Mouse (Mus musculus) hindbrain, postnatal 0 days (tissue): Measurements from ENCODE around the gene Slc1a2. TPM values are rescaled to one million over a fixed set of nuclear protein-coding genes. Genes with fewer than 3 reads are reported as not detected.

Experiments
- ATAC-seq: fragments of 200-750 bp; cut with Nextera tagmentation; 2 replicates; pipeline ENCODE4 v1.8.0; 2017; ENCODE audit warnings: mild to moderate bottlenecking, moderate TSS enrichment, moderate library complexity
- DNase-seq: peaks from one replicate; pipeline ENCODE4 v3.0.0-alpha.2; 2015; ENCODE audit warnings: low spot score
- H3K27ac ChIP-seq: fragments of 300-500 bp; sonication (generic); 2 replicates; pipeline ENCODE4 v1.5.1; 2014; ENCODE audit warnings: mild to moderate bottlenecking
- H3K27me3 ChIP-seq: fragments of 300-500 bp; sonication (generic); 2 replicates; pipeline ENCODE4 v1.6.1; 2014; ENCODE audit warnings: low read length, mixed read lengths; ENCODE audit not compliant: insufficient read depth
- H3K36me3 ChIP-seq: fragments of 300-500 bp; sonication (generic); 2 replicates; pipeline ENCODE4 v1.6.1; 2014; ENCODE audit warnings: low read length, mixed read lengths; ENCODE audit not compliant: insufficient read depth
- H3K4me1 ChIP-seq: fragments of 300-500 bp; sonication (generic); 2 replicates; pipeline ENCODE4 v1.6.1; 2014; ENCODE audit warnings: antibody characterized with exemption, low read length, mixed read lengths; ENCODE audit not compliant: insufficient read depth
- H3K4me2 ChIP-seq: fragments of 300-500 bp; sonication (generic); 2 replicates; pipeline ENCODE4 v1.6.1; 2014; ENCODE audit warnings: low read depth, mild to moderate bottlenecking, low read length, moderate library complexity, mixed read lengths
- H3K4me3 ChIP-seq: fragments of 300-500 bp; sonication (generic); 2 replicates; pipeline ENCODE4 v1.5.1; 2014; ENCODE audit warnings: low read length
- H3K9ac ChIP-seq: fragments of 300-500 bp; sonication (generic); replicated peaks from 2 replicates; pipeline ENCODE4 v1.6.1; 2014; ENCODE audit warnings: mild to moderate bottlenecking, low read length, moderate library complexity, mixed read lengths
- H3K9me3 ChIP-seq: fragments of 300-500 bp; sonication (generic); 2 replicates; pipeline ENCODE4 v1.6.1; 2016; ENCODE audit warnings: low read length, mixed read lengths
- CTCF ChIP-seq: IDR thresholded peaks from 2 replicates; pipeline ENCODE4 v1.5.1; 2016; ENCODE audit warnings: antibody characterized with exemption, control low read depth, low read depth
- WGBS: fragments of 180-500 bp; shearing (Covaris S2); extraction: QIAGEN DNeasy Blood & Tissue Kit; methylation state at CpG from one replicate; pipeline ENCODE4 v1.1.7; 2014; 5-methylcytosine and 5-hydroxymethylcytosine counted together
- polyA plus RNA-seq: library from polyadenylated mRNA; unstranded; fragments of >200 nt; fragmentation: Nextera tagmentation; extraction: Ambion mirVana; gene quantifications from 2 replicates; pipeline ENCODE4 v1.2.1, GENCODE M21; 2015
- total RNA-seq: library from RNA; depleted of rRNA; stranded (reverse); fragments of >200 nt; gene quantifications from 2 replicates; pipeline ENCODE4 v1.2.3, GENCODE M21; 2014; rRNA removed

Slc1a2 gene
- total and polyA plus RNA-seq, 2 experiments from 2014 or later, result 21.9 to 130 TPM

GRCm38 (mm10) chr2:102831547-102831946, 173.1 kb downstream of the Slc1a2 start:
- no peaks in the 10 kb centered on the region for H3K36me3 ChIP-seq
- no peak for ATAC-seq
- TF ChIP-seq CTCF, result no peak
- no peak overlapping the region for H3K27ac ChIP-seq
- no peaks in the 10 kb centered on the region for H3K27me3 ChIP-seq
- H3K9ac ChIP-seq, result no peak overlapping the region
- no peak overlapping the region for H3K4me2 ChIP-seq
- H3K4me1 ChIP-seq, result no peaks in the 10 kb centered on the region
- no peak overlapping the region for H3K4me3 ChIP-seq
- no peak for DNase-seq
- no peaks in the 10 kb centered on the region for H3K9me3 ChIP-seq

- 52% methylated on average over 7 of the region's 7 CpGs for WGBS
- ATAC-seq (no peak; the same call in 1 of the 2 replicates), DNase-seq (no peak)
- H3K4me1 ChIP-seq, result no peaks in the 10 kb centered on the region
- H3K36me3 ChIP-seq, result no peaks in the 10 kb centered on the region
- no peaks in the 10 kb centered on the region for H3K27me3 ChIP-seq
- no peak overlapping the region for H3K4me2 ChIP-seq
- H3K27ac ChIP-seq, result no peak overlapping the region
- H3K4me3 ChIP-seq, result no peak overlapping the region
- no peak overlapping the region for H3K9ac ChIP-seq
- no peaks in the 10 kb centered on the region for H3K9me3 ChIP-seq
- no peak for TF ChIP-seq CTCF
Measured at GRCm38 (mm10) chr2:102838179-102838578, 179.7 kb downstream of the Slc1a2 start.

Other genes with a start within 250 kb of the Slc1a2 start
- 77.8 and 92.0 TPM in 2 replicates for gene Fjx1, start 206.2 kb upstream of the Slc1a2 start, total RNA-seq
- 27.2 and 30.1 TPM in 2 replicates for gene Fjx1, start 206.2 kb upstream of the Slc1a2 start, polyA plus RNA-seq
- gene Pamr1, start 108.6 kb upstream of the Slc1a2 start, total RNA-seq, result 13.2 and 16.0 TPM in 2 replicates
- 11.4 and 12.9 TPM in 2 replicates for gene Pamr1, start 108.6 kb upstream of the Slc1a2 start, polyA plus RNA-seq
- 7.0 and 10.4 TPM in 2 replicates for gene Cd44, start 243.0 kb downstream of the Slc1a2 start, total RNA-seq
- 5.2 and 6.0 TPM in 2 replicates for gene Cd44, start 243.0 kb downstream of the Slc1a2 start, polyA plus RNA-seq